Mouse (Mus musculus): Measurements from ENCODE around the gene Nufip1.

Gene Nufip1

DNA sequence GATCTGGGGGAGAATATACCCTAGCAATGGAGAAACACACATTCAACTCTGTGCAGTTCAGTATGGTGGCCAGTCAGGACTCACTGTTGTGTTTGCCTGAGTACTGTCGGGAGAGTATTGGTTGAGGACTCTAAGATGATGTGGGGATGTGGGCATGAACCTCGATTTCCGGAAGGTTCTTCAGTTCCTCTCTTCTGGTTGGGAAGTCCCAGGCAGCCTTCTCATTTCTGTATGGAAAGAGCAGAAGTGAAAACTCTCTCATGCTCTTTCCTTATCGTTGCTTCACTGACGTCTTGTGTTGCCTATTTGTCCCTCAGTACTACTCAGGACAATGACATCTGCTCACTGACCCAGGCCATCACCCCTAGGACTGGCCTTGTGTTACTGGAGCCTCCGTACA lies 68.7 kb downstream of the Nufip1 start:
- no peak for DNase-seq (ENCODE audit: low spot score)

DNA sequence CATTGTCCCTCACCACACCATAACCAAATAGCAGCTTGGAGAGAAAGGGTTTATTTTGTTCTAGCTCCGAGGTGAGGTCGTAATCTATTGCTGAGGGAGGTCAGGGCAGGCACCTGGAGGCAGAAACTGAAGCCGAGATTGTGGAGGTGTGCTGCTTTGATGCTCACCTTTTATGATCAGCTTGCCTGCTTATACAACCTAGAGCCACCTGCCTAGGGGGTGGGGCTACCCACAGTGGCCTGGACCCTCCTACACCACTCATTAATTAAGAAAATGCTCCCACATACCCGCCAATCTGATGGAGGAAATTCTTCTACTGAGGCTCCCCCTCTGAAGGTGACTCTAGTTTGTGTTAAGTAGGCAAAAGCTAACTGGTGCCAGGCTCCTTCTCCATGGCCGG lies 74.7 kb downstream of the Nufip1 start:
- DNase-seq (ENCODE audit: low spot score), result no peak

GRCm38 (mm10) chr14:76186299-76186698 lies 75.6 kb downstream of the Nufip1 start:
- no peak for DNase-seq (ENCODE audit: low spot score)

Measured in spleen, adult 12 weeks (tissue).